Mouse (Mus musculus) liver, embryonic 13.5 days (tissue): ENCODE results near the gene Pyroxd1. TPM values are rescaled to one million over a fixed set of nuclear protein-coding genes. Genes with fewer than 3 reads are reported as not detected.
A peak's percentile ranks its signal among the peaks of the same experiment; 100 is the strongest.

ENCODE experiments used
- ATAC-seq: fragments of 200-750 bp; cut with Nextera tagmentation; 2 replicates; pipeline ENCODE4 v1.8.0; 2017; ENCODE audit warnings: low read depth, mild to moderate bottlenecking, moderate number of reproducible peaks, moderate library complexity
- DNase-seq: peaks from one replicate; pipeline ENCODE4 v3.0.0; 2022
- H3K27ac ChIP-seq: fragments of 300-500 bp; sonication (generic); 2 replicates; pipeline ENCODE4 v1.5.1; 2015; ENCODE audit warnings: moderate library complexity, mild to moderate bottlenecking, inconsistent platforms
- H3K27me3 ChIP-seq: fragments of 300-500 bp; sonication (generic); 2 replicates; pipeline ENCODE4 v1.6.1; 2015; ENCODE audit warnings: mild to moderate bottlenecking, inconsistent platforms
- H3K36me3 ChIP-seq: fragments of 300-500 bp; sonication (generic); 2 replicates; pipeline ENCODE4 v1.6.1; 2015; ENCODE audit warnings: mild to moderate bottlenecking, inconsistent platforms
- H3K4me1 ChIP-seq: fragments of 300-500 bp; sonication (generic); replicated peaks from 2 replicates; pipeline ENCODE4 v1.6.1; 2015; ENCODE audit warnings: inconsistent platforms
- H3K4me2 ChIP-seq: fragments of 300-500 bp; sonication (generic); 2 replicates; pipeline ENCODE4 v1.6.1; 2015; ENCODE audit warnings: inconsistent platforms, mild to moderate bottlenecking, moderate library complexity
- H3K4me3 ChIP-seq: fragments of 300-500 bp; sonication (generic); replicated peaks from 2 replicates; pipeline ENCODE4 v1.5.1; 2015; ENCODE audit warnings: mild to moderate bottlenecking, inconsistent platforms
- H3K9ac ChIP-seq: fragments of 300-500 bp; sonication (generic); 2 replicates; pipeline ENCODE4 v1.6.1; 2015; ENCODE audit warnings: mild to moderate bottlenecking, inconsistent platforms
- H3K9me3 ChIP-seq: fragments of 300-500 bp; sonication (generic); replicated peaks from 2 replicates; pipeline ENCODE4 v1.6.1; 2016; ENCODE audit warnings: inconsistent platforms
- WGBS: fragments of 180-500 bp; shearing (Covaris S2); methylation state at CpG from one replicate; pipeline ENCODE4 v1.1.7; 2015; ENCODE audit not compliant: insufficient replicate concordance; 5-methylcytosine and 5-hydroxymethylcytosine counted together
- polyA plus RNA-seq: library from polyadenylated mRNA; unstranded; fragments of >200 nt; fragmentation: Nextera tagmentation; extraction: Ambion mirVana; gene quantifications from 2 replicates; pipeline ENCODE4 v1.2.1, GENCODE M21; 2015

Pyroxd1 gene
- polyA plus RNA-seq, 1 experiment from 2014 or later = 5.6 TPM

DNA sequence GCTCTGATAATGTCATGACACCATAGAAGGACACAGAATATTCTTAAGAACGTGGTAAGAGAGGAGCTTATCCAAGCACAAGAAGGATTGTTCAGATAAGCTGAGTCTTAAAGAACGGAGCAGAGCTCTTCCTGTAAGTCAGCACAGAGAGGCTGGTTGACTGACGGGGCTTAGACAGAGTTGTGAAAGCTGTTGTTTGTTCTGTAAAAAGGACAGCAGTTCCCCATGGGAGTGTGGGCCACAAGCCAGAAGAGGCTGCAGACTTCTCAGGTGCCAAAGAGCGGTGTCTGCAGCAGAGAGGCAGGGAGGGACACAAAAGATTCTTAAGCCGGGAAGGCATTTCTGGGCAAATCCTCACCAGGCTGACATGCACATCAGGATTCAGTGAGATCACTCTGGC is 49.2 kb downstream of the Pyroxd1 start:
- H3K4me1 ChIP-seq = peaks cover 29% of the 10 kb centered on the region

DNA sequence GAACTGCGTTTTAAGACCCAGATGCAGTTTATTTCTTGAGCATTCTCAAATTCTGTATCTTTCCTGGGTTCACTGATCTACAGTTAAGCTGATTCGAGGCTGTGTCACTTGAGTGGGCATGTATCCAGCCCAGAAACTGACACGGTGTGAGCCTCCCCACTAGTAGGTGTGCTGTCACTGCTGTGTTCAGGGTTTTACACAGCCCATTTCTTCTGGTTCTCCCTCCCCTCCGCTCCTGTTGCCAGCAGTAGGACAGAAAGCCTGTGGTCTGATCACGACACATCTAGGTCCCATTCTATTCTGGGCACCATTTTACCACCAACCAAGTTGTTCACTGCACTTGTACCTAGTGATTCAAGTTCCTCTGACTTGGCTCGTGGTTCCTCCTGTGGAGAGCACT is 50.3 kb downstream of the Pyroxd1 start:
- ATAC-seq = no peak
- WGBS = 81% methylated on average over 6 of the region's 6 CpGs

More for the DNA sequence above, 49.2 kb downstream of the Pyroxd1 start:
- Histone ChIP-seq H3K4me2 (no peak overlapping the region), H3K27me3 (no peaks in the 10 kb centered on the region), H3K9me3 (no peaks in the 10 kb centered on the region), H3K27ac (no peak overlapping the region), H3K36me3 (peaks cover 42% of the 10 kb centered on the region), H3K9ac (no peak overlapping the region), H3K4me3 (no peak overlapping the region)
- DNase-seq = no peak
- 0 out of 2 replicates have a peak, but pooled peaks have one; percentile 12 for ATAC-seq
- 62% methylated on average over 5 of the region's 5 CpGs for WGBS

DNA sequence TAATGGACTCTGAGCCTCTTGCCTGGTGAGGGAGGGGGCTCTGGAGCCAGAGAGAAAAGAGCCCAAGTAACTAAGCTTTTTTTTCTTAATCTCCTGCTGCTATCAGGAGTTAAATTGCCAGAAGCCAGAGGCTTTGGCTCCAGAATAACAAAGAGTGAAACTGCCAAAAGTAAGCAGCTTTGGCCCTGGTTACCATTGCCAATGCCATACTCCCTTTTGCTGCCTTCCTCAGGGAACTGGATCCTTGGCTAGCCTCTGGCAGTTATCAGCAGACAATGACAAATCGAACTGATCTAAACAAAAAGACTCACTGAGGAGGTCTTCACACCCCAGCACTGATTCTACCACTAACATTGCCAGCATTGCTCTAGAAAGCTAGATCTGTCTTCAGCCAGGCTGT is 65.7 kb downstream of the Pyroxd1 start:
- H3K9ac ChIP-seq = no peak overlapping the region
- ATAC-seq (no peak), DNase-seq (no peak)

More for the DNA sequence above, 50.3 kb downstream of the Pyroxd1 start:
- Histone ChIP-seq H3K4me2 (no peak overlapping the region), H3K4me3 (no peak overlapping the region), H3K27ac (no peak overlapping the region), H3K36me3 (peaks cover 50% of the 10 kb centered on the region), H3K27me3 (no peaks in the 10 kb centered on the region), H3K9me3 (no peaks in the 10 kb centered on the region), H3K4me1 (peaks cover 23% of the 10 kb centered on the region), H3K9ac (no peak overlapping the region)
- DNase-seq = no peak

More for the DNA sequence above, 65.7 kb downstream of the Pyroxd1 start:
- no peak overlapping the region for H3K27ac ChIP-seq
- no peak overlapping the region for H3K4me2 ChIP-seq
- no peaks in the 10 kb centered on the region for H3K4me1 ChIP-seq
- H3K36me3 ChIP-seq = no peaks in the 10 kb centered on the region
- peaks cover 36% of the 10 kb centered on the region for H3K27me3 ChIP-seq
- WGBS = 37% methylated on average over 1 of the region's 1 CpGs
- H3K4me3 ChIP-seq = no peak overlapping the region
- no peaks in the 10 kb centered on the region for H3K9me3 ChIP-seq

Other genes with a start within 250 kb of the Pyroxd1 start
- not detected in 2 replicates for gene Slco1a6, start 137.1 kb upstream of the Pyroxd1 start, polyA plus RNA-seq
- gene Iapp, start 47.2 kb upstream of the Pyroxd1 start, polyA plus RNA-seq = not detected in 2 replicates
- gene Slco1a5, start 22.7 kb upstream of the Pyroxd1 start, polyA plus RNA-seq = not detected in 2 replicates
- gene Recql, start 41.4 kb downstream of the Pyroxd1 start, polyA plus RNA-seq = 18.8 and 22.1 TPM in 2 replicates
- 47.3 and 53.5 TPM in 2 replicates for gene Golt1b, start 41.6 kb downstream of the Pyroxd1 start, polyA plus RNA-seq
- gene Spx, start 67.8 kb downstream of the Pyroxd1 start, polyA plus RNA-seq = 0.17 and 0.29 TPM in 2 replicates
- gene Gys2, start 127.5 kb downstream of the Pyroxd1 start, polyA plus RNA-seq = 37.9 and 53.3 TPM in 2 replicates
- gene Ldhb, start 162.3 kb downstream of the Pyroxd1 start, polyA plus RNA-seq = 41.0 and 43.0 TPM in 2 replicates
- 1.5 and 2.0 TPM in 2 replicates for gene Kcnj8, start 226.0 kb downstream of the Pyroxd1 start, polyA plus RNA-seq